Mouse (Mus musculus) mature B cell (primary cell): ENCODE measurements around the gene Ovol2.
"Not testable (repeated sequence)": the region's sequence is repeated elsewhere in the genome, so short reads cannot be mapped to it uniquely, and the experiment has no call there.

Experiments
- in situ Hi-C: fragments of 300-500 bp; cut with MboI; formaldehyde crosslinking; loops from 2 replicates; pipeline ENCODE4 v1.14.3; 2019

Ovol2 gene

DNA sequence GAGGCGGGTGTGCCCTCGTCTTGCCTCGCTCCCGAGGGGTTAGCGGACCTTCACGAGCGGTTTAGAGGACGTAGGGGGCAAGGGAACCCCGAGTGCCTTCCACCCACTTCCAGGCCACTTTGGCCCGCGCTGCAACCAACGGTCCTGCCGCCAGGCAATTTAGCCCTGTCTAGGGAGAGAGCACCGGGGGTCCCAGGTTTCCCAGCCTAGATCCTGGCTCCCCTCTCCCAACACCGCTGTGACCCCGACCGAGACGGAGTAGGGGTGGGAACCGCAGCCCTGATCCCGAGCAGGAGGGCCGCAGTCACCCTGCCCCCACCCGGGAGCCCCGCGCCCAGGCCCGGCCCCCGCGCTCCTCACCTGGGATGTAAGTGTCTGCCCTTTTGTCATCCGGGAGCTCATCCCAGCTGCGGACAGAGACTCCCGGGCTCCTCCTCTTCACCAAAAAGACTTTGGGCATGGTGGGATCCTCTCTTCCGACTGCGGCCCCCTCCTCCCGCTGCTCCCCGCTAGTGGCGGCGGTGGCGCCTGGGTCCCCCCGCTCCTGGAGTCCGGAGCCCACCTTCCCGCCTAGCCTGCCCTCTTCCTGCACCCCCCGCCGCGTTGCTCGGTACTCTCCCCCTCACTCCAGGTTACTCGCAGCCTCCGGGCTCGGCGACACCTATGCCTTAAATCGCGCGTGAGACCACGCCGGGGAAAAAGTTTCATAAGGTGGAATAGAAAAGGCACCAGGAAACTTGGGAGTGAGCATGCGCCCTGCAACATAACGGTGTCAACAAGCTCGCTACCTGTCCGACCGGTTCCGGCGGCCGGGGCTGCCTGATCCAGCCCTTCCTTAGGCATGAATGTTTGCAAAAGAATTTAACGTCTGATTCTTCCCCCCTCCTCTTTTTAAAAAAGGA is at the start of gene Ovol2:
TSS of gene Ovol2 (minus strand) at position 746 of the 902 bp plus-strand sequence.
- in situ Hi-C loops: no loop called here

DNA sequence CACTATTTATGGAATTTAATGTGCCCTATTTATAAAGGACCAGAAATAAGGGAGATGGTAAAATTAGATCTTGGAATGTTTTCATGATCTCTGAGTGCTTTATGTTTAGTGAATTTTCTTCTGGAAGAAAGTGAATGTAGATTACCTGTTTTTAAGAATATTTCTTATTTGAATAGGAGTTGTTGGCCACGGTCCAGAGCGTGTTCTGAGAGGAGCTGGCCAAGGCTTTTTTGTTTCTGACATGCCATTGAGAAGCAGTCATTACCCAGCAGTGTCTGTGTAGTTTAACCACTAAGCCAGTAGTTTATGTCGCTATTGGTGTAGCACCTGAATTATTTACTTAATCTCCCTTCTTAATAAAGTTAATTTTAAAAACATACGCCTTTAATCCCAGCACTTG is 49.8 kb upstream of the Ovol2 start:
- in situ Hi-C loops: no loop called here

DNA sequence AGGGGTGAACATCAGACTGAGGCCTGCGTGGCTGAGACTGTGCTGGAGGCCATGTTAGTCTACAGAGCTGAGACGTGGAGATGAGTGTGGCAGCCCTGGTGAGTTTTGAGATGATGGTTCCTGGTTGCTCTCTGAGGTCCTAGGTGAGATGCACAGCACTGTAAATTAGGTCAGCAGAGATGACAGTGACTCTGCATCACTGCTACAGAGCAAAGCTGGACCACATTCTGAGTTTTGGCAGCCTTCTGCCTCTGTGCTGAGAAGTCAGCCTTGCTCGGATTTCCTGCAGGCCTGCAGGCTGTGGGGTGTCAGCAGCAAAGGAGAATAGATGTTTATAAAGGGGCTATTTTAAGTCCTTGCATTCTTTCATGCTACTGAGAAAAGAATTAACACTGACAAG is 49.3 kb upstream of the Ovol2 start:
- in situ Hi-C loops: no loop called here

DNA sequence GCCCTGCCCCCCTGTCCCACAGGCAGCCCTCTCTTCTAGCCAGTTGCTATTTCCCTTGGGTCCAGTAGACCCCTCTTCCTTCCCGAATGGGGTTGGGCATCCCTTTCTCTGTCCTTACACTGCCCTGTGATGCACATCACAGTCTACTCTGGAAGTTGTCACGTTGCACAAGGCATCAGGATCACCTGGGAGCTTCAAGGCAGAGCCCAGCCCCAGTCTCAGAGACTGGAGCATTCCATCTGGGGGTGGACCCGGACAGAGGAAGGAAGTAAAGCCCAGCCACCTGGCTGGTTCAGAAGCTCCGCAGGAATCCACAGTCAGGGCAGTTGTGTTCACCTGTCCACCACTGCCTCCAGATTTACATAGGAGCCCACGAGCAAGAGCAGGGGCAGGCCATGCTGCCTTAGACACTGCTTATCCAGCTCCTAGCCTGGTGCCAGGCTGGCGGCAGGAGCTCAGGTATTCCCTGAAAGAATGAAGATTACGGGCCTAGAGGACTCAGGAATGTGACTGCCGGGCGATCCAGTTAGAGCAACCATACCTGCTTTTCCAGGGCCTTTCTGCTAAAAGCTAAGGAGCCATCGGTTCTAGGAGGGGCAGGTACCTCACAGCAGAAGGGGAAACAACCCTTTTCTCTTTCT is 43.2 kb upstream of the Ovol2 start:
- in situ Hi-C loops: no loop called here

DNA sequence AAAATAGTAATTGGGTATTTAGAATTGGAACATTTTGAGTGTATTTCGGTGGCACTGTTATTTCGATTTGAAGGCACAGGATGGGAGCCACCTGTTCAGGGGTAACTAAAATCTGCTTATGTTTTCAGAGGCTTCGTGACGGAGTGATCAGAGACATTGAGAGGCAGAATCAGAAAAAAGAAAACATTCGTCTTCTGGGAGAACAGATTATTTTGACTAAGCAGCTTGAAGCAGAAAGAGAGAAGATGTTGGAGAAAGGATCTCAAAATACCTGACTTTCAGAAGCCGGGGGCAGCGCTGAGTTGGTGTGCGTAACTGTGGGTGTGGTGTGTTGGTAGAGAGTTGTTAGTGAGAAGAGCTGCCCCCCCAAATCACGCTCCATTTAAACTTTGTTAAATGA is 41.1 kb upstream of the Ovol2 start:
- in situ Hi-C loops: no loop called here

DNA sequence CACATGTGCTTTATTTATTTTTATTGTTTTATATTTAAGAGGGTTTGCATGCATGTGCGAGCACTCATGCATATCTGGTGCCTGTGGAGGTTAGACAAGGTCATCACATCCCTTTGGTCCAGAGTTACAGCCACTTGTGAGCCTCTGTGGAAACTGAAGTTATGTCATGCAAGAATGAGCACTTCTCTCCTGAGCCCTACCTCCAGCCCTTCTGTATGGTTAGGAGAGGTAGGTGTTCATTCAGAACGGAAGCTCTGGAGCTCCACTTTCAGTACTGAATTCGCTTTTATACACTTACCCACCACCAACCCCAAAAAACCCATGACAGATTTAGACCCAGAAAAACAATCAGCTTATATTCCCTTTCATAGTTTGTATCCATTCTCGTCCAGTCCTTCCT is 39.6 kb upstream of the Ovol2 start:
- in situ Hi-C loops: no loop called here

DNA sequence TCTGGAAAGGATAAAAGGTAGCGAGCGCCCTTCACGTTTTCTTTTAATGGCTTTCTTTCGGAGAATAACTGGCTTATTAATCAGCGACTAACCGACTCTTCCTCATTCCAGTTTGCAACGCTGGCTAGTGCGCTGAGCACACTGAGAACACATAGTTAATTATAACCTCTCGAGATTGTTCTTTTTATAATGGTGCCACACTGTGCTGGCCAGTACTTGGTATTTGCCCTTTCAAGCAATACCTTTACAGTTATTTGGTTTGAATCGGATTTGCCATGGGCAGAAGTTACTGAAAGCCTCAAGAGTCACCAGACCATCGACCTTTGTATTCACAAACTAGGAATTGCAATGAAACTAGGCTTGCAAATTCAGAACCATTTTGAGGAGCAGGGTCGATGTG is 37.6 kb upstream of the Ovol2 start:
- in situ Hi-C loops: no loop called here

DNA sequence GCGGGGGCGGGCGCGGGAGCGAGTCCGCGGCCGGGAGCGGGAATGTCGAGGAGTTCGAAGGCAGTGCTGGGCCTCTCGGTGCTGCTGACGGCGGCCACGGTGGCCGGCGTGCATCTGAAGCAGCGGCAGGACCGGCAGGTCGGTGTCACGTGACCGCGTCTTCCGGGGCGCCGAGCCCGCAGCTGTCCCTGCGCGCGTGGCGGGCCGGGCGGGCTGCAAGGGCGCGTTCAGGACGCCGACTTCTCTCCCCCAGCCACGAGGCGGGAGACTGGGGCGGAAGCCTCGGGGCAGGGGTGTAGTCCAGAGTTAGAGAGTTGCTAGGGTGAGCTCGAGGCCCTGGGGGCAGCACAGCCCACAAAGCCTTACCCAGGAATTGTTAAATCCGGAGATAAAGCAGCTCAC is 37.1 kb upstream of the Ovol2 start:
- in situ Hi-C loops: no loop called here

DNA sequence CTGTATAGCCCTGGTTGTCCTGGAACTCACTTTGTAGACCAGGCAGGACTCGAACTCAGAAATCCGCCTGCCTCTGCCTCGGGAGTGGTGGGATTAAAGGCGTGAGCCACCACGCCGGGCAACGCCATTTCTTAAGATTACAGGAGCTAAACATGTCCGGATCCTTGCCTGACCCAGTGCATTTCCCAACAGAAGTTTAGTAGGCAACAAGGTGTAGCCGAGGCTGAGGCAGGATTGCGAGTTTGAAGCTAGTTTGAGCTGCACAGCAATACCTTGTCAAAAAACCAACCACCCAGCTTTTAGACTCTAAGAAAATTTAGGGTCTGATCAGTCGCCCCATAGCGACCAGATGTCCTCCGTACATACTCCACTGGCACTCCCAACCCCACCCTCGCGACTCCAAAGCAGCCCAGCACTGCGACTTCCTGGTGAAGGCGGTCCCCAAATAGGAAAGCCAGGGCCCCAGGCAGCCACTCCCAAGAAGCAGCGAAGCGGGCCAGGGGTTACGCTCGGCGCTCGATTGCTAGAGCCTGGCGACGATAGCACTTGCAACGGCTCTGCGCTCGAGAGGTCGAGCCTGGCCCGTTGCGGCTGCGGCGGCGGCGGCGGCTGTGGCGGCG is 36.6 kb upstream of the Ovol2 start, which contains the start of the genes Kat14 and Pet117:
TSS of gene Kat14 (plus strand) at position 584 of the 620 bp plus-strand sequence.
TSS of gene Pet117 (plus strand) at position 597 of the 620 bp plus-strand sequence.
- in situ Hi-C loops: no loop called here

DNA sequence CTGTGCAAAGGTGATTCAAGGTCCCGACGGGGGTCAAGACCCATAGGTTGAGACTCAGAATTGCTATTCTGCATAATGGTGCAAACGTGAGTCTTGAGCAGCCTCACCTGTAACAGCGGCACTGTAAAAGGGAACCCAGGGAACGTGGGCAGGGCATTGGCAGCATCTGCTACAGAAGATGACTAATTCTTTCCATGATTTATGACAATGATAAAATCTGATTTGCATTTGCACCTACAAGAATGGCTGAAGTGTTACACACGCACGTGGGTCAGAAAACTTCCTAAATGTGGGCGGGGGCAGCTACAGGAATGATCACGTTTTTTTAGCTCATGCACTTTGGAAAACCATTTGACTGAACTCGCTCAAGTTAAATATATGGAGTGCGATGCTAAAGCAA is 20.9 kb upstream of the Ovol2 start:
- in situ Hi-C loops: no loop called here

DNA sequence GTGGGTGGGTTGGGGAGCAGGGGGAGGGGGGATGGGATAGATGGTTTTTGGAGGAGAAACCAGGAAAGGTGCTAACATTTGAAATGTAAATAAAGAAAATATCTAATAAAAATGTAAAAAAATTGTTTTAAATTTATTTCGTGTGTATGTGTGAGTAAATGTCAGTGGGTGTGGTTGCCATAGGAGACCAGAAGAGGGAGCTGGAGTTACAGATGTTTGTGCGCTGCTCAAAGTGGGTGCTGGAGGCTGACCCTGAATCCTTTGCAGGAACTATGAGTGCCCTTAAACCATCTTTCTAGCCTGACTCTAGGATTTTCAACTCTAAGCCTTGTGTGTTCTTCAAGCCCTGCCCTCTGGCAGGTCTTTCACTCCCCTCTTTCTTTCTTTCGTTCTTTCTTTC is 16.6 kb upstream of the Ovol2 start:
- in situ Hi-C loops: no loop called here

DNA sequence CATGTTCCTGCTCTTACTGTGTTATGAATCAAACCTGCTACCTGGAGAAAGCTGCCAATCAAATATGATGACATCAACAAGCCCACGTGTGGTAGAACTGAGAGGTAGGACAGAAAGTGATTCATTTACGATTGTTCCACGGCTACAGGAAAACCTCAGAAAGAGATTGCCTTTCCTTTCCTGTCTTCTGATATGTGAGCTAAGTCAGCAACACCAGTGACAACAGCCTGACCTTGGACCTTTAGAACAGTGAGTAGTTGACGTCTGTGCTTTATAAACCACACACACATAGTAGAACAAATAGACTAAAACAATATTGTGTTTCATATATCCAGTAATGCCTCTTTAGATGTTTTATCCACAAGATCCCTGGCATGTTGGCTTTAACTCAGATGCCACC is 11.2 kb upstream of the Ovol2 start:
- in situ Hi-C loops: no loop called here

DNA sequence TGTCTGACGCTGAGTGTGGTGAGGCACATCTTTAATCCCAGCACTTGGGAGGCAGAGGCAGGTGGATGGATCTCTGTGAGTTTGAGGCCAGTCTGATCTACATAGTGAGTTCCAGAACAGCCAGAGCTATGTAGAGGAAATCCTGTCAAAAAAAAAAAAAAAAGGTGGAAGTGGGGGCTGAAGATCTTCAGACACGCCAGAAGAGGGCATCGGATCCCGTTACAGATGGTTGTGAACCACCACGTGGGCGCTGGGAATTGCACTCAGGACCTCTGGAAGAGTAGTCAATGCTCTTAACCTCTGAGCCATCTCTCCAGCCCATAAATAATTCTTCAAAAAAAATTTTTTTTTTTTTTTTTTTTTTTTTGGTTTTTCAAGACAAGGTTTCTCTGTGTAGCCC is 6.2 kb upstream of the Ovol2 start:
- in situ Hi-C loops: not testable (repeated sequence)

DNA sequence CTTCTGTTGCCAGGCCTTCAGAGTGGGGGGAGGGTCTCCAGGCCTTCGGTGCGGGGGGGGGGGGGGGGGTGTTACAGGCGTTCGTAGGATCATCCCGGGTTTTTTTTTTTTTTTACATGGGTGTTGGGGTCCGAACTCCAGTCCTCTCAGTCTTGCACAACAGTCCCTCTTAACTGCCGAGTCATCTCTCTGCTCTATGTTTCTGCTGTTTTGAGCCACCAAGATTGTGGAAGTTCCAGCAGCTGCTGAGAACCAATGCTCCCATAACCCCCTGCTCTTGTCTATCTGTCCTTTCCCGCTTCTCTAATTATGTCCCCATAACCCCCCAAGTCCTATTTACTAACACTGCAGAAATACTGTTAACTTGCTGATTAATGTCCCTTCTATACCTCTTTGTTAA is 5.8 kb upstream of the Ovol2 start:
- in situ Hi-C loops: no loop called here

DNA sequence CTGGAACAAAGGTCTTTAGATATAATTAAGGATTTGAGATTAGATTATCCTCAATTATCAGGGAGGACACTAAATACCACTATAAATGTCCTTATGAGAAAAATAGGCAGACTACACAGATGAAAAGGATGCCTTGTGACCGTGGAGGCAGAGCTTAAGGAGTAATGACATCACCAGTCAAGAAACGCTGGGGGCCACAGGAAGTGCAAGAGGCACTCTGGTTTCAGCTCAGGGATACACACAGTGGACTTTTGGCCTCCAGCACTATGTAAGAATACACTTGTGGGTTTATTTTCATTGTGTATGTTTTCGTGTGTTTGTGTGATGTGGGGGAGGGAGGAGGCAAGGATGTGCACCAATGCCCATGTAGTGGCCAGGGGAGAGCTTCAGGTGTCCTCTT is 5.3 kb upstream of the Ovol2 start:
- in situ Hi-C loops: no loop called here

DNA sequence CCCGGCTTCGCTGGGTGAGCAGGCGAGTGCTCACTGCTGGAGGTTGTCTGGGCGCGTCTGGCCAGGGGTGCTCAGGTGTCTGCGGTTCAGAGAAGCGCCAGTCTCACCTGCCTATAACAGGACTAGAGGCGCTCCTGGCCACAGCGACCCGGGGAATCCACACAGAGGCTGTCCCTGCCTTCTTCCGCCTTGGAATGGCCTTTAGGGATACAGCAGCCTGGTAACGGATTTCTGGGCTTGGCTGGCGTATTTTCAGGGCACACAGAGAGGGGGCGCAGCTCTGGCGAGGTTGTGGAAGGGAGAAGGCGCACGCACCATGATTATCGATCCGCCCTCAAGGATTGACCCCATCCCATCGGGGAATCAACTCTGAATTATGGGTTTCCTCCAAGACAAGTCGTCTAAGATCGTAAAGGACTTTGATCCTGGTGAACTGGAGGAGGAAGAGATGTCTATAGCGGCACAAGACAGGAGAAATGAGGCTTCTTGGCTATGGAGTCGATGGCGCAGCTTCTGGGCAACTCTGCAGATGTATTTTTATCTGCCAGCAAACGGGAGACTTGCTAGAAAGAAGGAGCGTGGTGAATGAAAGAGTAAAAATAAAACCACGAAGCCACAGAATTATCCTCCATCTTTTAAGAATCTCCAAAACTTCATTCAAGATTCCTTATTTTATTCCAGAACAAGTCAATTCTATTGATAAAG is 1.3 kb upstream of the Ovol2 start:
- in situ Hi-C loops: no loop called here

DNA sequence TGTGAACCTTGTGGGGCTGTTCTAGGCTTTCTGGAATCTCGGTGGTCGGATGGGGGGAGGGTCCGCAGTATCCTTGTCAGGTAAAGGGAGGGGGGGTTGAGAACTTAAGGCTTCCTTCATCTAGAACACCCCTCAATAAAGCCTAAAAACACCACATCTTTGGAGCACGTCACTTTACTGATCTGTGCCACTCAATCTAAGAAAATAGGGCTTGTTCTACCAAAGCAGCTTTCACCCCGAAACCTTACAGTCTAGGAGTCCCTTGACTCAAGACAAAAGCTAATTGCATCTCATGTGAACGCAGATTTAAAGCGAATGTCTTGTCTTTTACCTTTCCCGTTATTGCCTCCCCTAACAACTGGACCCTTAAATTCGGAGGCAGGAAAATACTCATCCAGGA is 540 bp upstream of the Ovol2 start:
- in situ Hi-C loops: no loop called here

DNA sequence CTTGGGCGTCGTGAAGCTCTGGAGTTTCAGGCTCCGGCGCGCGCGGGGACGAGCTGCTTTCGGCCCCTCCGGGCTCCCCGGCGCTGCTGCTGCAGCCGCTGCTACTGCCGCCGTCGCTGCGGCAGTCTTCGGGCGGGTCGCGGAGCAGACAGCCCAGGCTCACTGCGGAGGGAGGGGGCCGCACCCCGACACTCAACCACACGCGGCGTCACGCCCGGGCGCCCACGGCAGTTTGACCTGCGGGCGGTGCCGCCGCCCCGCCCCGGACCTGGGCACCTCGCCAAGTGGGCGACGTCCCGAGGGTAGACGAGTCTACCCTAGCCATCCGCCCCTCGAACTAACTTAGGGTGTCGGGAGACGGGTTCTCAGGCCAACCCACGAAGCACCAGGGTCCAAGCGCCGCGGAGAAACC is 980 bp downstream of the Ovol2 start:
- in situ Hi-C loops: no loop called here

DNA sequence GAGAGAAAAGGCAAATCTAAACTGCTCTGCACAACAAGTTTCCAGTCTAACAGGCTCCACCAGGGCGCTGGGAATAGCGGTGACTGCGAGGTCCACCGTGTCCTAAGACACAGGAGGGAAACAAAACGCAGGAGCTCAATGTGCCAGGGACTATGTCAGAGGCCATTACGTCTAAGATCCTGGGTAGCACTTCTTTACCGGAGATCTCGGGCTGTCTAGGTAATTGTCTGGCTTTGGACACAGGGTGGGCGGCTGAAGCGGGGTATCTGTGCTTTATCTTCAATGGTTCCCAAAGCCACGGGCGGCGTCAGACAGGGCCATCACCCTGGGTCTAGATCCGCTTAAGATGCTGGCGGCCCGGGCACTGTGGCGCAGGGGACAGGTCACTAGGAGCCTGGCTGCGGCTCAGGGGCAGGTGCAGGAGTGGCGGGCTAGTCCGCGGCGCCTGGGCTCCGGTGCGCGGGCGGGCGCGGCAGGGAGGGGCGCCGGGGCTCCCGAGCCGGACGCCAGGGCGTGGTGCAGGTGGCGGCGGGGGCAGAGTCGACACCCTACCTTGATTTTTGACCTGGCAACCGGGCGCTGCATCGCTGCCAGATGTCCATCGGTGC is 1.5 kb downstream of the Ovol2 start:
- in situ Hi-C loops: no loop called here

DNA sequence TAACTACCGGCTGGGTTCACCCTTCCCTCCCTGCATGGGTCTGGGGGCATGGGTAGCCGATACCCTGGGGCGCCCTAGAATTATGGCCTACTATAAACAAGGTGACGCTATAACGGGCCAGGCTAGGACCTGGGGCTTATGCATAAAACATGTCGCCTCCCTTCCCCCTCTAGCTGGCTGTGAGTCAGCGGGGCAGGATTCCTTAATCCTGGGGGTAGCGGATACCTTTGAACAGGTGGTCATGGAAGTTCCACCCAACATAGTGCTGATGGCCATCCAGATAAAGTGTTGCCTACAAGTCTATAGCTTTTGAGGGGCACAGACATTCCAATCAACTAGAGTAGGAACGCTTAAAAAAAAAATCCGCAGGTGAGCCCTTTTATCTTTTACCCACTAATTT is 2.0 kb downstream of the Ovol2 start:
- in situ Hi-C loops: no loop called here

DNA sequence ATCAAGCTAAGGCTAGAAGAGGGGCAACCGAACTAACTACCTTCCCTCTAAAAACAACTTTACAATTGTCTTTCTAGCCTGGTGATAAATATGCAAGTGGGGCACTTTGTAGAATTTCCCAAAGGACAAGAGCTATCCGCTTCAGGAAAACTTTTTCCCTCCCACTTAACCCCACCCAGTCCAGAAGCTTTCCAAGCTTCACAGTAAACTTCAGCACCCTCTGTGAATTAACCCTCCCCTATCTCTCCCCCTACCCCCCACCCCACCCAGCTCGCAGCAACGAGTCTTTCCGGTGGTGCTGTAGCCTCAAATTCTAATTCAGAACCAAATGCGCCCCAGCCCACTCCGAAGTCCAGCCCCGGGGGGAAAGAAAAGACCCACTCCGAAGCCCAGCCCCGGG is 2.5 kb downstream of the Ovol2 start:
- in situ Hi-C loops: no loop called here

DNA sequence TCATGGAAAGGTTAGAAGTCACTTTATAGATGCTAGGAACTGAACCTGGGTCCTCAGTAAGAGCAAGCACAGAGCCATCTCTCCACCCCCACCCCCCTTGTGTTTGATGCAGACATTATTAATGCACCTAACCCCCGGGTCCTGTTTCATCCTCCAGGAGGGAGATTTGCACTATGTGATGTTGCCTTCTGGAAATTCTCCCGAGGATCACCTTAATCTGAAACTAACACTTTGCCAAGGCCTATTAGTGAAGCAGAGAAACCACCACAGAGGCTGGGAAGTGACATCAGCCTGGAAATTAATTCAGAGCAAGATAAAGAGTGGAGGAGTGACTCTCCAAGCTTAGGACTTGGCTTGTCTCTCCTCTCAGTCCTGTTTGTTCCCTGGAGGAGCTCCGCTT is 7.7 kb downstream of the Ovol2 start:
- in situ Hi-C loops: no loop called here
